Mouse (Mus musculus): Measurements from ENCODE around the gene Dnaja3.

DNA sequence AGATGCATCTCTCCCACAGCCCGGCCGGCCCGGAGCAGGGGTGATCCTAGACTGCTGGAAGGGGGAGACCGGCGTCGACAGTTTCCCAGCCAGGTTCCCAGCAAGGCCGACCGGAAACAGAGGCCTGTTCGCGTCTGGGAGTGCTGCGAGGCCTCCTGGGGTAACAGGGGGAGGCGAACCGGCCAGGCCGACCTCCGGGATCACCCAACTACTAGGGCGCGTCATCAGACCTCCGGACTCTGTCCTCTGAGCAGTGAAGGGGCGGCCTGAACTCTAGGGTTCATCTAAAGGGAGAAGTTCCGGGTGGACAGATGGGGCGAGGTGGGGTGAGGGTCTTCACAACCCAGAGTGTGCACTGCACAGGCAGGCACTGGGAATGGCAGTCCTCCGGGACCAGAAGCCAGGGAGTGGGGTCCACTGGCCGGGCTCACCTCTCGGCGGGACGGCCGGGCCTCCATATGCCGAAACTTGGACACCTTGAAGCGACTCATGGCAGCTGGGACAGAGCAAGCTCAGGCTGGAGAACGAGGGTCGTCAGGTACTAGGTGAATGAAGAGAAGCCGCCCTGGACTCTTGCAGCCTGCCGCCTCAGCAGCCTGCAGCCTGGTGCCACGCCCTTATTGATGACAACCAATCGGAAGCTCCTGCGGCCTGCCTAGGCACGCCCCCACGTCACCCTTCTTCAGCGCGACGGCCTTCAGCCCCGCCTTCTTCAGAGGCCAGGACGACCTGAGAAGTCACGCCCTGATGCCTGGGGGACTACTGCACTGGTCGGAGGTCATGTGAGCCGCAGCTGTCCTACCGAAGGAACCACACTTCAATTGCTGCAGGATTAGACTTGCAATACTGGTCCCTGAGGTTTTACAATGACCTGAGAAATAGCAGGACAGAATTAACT, 39.6 kb downstream of the Dnaja3 start, which contains the start of gene Coro7:
- no peak for TF ChIP-seq CTCF (IDR thresholded peaks at IDR 0.05; ENCODE audit: low read depth, low read length)
- no peak for TF ChIP-seq GATA2 (IDR thresholded peaks at IDR 0.05; ENCODE audit: borderline replicate concordance, low read depth, low read length)

Measured in G1E (cell line).